ENCODE assay signal across 15 mouse cellular contexts in the genomic region with DNA sequence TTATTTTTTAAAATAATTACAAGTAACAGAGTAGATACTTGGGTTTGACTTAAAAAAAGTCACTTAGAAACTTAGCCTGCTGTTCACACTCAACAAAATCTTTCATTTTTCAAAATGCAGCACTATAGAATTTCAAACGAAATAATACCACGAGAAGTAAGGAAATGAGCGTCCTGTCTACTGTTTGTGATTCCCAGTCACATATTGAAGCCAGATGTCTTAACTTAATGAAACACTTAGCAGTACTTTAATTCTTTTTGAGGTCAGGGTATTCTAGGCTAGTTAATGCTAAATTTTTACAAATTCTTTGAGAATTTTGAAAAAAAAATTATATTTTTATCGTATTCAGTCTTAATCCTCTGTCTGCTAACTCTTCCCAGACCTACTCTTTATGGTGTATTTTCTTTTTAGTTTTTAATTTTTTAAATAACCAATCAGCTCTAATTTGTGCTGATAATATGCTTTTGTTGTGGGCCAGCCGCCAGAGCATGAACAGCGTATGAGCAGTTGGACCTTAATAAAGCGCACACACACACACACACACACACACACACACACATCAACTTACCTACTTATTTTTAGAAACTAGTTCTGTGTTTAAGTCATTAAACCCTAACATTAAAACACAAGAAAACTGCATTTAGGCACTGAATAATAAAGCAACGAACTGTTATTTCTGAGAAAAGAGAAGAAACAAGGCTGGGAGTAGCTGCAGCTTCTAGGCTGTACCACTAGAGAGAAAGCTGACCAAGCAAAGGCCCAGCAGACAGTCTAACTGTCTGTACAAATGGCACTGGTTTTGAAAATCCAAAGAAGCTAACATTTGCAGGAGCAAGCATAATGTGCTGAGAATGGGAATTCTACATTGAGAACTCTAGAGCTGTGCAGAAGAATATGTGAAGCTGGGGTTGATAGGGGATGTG.
"Had no signal": no experiment of that assay in that cellular context is flagged by ENCODE, and none has a peak within 500 bp of the region (broad histone marks: within the 10 kb centered on the region; RNA-seq: fewer than 3 reads in every experiment).

No protein-coding gene starts in this region.

- H3K36me3 ChIP-seq: kidney, embryonic 15.5 days; liver, embryonic 13.5 days; midbrain, embryonic 10.5 days; neural tube, embryonic 13.5 days had no signal

- DNase-seq: kidney, adult 2 months; kidney, postnatal 14 days; layer of hippocampus, postnatal 36 days; liver; liver, embryonic 13.5 days; liver, postnatal 0 days; lung, postnatal 36 days; right cerebral cortex, adult 18-20 months; right cerebral cortex, postnatal 25 days; thymus, postnatal 4 days had no signal

- H3K27me3 ChIP-seq: kidney, embryonic 15.5 days; liver, embryonic 13.5 days; neural tube, embryonic 13.5 days had no signal

- H3K4me3 ChIP-seq: kidney, embryonic 15.5 days; liver, embryonic 13.5 days; midbrain, embryonic 10.5 days; neural tube, embryonic 13.5 days had no signal

- ATAC-seq: intestine, embryonic 16.5 days; liver, postnatal 0 days; midbrain, embryonic 16.5 days had no signal

- H3K27ac ChIP-seq: kidney, embryonic 15.5 days; liver, embryonic 13.5 days; midbrain, embryonic 10.5 days; neural tube, embryonic 13.5 days had no signal

- H3K4me1 ChIP-seq: kidney, embryonic 15.5 days; liver, embryonic 13.5 days; midbrain, embryonic 10.5 days; neural tube, embryonic 13.5 days had no signal

- H3K9ac ChIP-seq: kidney, embryonic 15.5 days; liver, embryonic 13.5 days; liver, postnatal 0 days; neural tube, embryonic 13.5 days had no signal

- H3K4me2 ChIP-seq: kidney, embryonic 15.5 days; liver, embryonic 13.5 days; neural tube, embryonic 13.5 days had no signal

- H3K9me3 ChIP-seq: kidney, embryonic 15.5 days; liver, embryonic 13.5 days; midbrain, embryonic 10.5 days; neural tube, embryonic 13.5 days had no signal
